Mouse (Mus musculus) lung, postnatal 36 days (tissue): ENCODE results near the gene Alox5ap.

ENCODE experiments used
- DNase-seq: peaks from one replicate; pipeline ENCODE4 v3.0.0; 2022; ENCODE audit warnings: mixed read lengths

Gene Alox5ap

DNA sequence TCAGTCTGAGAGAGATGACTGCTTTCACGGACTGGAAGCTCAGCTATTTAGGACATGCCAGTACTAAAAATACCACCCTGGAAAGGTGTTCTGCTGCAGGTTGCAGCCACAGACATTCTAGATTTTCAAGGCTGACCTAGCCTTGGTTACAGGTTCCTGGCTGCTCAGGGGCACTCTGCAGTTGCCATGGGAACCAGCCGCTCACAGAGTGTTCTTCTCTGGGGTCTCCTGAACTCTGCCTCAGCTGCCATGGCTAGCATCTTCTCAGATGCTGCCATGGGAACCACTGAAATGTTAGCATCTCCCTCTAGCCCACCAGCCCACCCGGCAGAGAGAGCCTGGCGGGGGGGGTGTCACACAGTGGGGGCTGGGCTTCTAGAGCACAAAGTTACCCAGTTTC, 52.4 kb downstream of the Alox5ap start:
- no peak for DNase-seq

DNA sequence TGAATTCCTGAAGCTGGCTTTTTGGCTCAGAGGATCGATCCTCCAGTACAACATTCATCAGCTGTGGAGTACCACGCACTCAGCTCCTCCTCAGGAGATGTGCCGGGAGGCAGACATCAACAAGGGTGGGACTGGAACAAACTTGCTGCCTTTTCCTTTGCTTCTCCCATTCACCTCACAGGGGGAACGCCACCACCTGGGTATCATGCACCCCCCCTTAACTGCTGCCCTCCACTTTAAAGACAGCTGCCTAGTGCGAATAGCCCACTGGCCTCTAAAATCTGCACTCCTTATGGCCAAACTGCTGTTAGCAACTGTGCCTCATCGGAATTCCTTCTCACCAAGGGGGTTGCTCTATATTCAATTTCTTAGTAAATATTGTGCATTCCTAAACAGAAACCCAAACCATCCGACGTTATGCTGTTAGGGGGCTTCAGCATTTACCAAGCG, 55.3 kb downstream of the Alox5ap start:
- DNase-seq = no peak

DNA sequence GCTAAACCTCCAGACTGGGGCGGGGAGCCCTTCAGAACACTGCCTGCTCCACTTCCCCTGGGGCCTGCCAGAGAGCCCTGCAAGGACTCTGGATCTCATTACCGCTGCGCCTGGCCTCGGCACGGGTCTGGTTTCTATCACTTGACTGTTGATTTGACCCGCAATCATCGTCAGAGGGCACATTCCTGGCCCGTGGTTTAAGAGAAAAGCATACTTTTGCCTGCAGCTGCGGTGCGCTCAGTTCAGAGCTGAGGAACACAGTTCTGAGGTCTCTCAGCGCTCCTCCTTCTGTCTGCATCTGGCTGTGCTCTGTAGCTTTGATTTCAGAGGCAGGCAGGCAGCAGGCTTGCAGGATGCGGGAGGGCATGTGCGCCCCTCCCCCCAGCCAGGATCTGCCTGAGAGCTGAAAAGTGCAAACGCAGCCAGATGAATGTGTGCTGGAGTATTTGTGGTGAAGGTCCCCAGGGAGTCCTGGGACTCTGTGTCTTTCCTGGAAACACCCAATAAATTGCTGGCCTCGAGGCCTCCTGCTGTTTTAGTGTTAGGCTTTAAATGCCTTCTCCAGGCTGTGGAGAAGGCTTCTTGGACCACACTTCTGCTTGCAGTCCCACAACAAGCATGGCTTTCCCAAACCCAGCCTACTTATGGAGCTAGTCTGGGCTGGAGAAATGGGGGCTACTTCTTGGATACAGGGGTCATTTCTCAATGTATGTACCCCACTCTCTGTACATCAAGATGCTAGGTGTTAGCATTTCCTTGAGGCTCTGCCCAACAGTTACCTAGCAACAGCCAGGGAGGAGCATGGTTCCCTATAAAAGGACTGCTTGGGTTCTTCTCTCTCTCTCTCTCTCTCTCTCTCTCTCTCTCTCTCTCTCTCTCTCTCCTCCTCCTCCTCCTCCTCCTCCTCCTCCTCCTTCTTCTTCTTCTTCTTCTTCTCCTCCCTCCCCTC, 56.2 kb downstream of the Alox5ap start:
- DNase-seq = peak; percentile 75

DNA sequence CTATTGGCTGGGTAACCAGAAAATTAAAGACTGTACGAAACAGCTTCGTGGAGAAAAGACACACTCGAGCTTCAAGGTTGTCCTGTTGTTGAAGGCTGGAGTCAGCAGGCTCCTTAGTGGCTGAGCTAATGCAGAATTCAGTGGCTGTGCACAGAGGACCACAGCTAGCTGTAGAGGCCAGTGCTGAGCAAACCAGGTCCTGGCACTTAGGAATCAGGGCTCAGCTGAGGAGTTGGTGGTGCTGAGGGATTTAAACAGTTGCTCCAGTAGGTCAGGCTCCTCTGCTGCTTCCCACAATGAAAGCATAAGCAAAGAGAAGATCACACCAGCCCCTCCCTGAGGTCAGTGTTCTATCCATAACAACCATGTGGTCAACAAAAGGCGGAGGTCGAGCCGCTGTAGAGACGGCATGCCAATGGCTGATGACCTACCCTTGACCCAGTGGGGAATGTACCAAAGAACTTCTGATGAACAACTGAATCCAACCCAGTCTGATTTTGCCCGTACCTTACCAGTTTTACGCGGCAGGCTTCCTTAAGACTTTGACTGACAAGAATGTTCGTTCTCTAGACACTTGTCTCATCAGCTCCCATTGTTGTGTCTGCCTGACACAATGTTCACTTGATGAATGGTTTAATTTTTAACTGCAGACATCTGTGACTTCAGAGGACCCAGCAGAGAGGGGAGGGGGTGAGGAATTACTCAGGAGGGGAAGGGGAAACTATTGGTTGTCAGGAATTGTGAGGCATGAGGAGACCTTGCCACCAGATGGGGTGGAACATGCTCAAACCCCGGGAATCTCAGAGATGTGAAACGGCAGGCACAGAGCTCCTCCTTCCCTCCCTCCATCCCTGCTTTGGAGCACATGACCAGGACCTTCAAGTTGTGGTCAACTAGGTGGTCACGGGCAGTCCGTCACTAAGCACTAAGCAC, 57.6 kb downstream of the Alox5ap start:
- DNase-seq = peak; percentile 16

DNA sequence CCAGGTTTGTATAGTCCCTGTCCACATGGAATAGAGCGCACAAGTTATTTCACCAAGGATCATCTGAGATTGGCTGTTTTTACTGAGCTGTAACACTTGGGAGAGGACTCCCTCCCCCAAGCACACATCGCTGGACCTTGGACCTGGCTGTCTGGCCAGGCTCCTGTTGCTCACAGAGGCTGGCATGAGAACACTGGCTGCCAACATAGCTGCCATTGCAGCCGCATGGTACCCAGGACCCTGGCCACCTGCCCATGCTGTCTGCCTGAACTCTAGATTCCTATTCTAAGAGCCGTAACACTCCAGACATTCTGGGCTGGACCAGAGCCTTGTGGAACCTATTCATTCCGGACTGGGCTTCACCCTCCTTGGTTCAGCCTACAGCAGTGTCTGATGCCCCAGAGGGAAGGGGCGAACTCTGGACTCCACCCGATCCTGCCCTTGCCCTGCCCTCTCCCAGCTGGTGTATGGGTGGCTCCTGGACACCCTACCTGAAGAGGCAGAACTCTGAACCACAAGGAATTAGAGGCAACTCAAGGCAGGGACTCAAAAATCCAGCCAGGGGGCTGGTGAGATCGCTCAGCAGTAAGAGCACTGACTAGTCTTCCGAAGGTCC, 58.5 kb downstream of the Alox5ap start:
- DNase-seq = no peak

DNA sequence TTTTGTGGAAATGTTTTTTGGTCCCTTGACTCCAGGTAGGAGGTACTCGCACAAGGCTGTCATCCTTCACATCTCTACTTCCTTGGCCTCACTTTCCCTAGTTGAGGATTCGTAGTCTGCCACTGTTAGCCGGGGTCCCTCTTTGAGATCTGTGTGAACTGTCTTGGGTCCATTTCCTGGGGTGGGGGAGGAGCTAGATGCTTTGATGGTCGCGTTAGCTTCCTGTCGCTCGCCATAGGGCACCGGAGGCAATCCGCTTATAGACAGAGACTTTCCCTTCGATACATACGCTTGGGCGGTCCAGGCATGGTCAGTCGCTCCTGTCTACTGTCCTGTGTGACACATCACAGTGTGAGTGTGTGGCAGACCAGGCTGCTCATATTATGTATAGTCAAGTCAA, 60.2 kb downstream of the Alox5ap start:
- DNase-seq = no peak

DNA sequence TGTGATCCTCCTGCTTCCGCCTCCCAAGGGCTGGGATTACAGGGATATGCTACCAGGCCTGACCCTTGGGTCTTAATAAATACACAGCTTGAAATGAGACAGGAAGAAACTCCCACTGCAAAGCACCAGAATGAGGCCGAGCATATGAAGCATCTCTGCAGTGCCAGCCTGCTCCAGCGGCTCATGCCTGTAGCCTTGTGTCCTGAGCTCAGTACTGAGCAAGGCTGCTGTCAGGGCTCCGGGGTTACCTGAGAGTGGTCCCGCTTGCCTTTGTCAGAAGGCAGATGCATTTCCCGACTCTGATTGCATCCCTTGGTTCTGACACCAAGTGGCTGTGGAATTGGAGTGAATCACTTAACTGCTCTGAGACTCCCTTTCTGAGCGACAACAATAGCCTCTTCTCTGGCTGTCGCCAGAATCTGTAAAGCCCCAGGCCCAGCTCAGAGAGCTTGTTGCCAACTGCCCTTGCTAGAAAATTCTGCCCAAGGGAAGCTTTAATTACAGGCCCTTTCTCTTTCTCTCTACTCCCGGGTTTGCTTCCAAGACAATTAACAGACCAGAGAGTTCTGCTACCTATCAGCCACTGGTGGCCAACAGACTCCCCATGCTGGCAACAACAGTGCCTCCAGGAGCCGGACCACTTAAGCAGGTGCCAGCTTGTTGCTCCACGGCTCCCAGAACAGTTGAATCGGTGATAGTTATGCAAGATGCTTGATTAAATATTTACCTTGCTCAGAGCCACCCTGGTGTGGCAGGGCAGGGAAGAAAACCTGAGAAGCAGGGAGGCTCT, 64.7 kb downstream of the Alox5ap start:
- peak; percentile 69 for DNase-seq

DNA sequence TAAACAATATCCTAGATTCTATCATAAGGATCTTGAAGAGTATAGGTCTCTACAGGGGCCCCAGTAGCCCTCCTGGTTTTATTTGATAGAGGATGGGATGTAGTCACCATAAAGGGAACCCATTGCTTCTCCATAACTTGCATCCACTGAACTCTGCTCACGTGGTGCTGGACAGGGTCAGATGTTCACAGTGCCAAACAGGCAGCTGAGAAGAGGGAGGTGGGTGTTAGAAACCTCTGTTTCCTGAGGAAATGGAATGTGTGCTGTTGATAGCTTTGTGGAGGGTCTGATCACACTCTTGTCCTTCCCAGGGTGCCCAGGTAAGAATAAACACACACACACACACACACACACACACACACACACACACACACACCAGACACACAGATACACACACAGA, 66.0 kb downstream of the Alox5ap start:
- DNase-seq = no peak

DNA sequence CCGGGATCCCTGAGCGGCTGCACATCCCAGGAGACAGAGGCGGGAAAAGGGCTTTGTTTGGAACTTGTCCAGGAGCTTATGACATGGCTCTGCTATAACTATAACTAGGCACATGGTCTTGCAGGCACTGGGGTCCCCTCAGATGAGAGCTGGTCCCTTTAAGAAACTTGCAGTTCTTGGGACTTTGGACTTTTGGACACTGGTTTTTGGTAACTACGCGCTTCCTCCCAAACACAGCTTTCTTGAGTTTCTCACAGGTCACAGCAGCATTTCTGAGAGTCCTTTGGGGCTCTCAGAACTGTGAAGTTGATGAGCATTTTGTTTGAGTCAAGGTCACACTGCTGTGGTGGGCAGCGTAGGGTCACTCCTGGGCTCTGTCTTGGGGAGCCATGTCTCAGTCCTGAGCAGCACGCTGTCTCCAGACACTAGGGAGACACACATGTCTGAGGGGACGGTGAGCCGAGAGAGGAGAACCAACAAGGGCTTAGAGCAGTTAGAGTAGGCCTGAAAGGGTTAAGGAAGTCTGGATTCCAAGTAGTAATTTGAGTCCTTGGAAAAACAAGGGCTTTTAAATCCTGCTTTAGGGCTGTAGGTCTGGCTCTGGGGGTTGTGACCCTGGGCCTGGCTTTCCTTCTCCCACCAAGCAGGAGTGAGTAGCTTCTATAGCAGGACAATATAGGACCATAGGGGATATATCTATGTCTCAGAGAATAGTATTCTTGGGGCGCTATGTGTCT, 67.0 kb downstream of the Alox5ap start:
- DNase-seq = no peak

DNA sequence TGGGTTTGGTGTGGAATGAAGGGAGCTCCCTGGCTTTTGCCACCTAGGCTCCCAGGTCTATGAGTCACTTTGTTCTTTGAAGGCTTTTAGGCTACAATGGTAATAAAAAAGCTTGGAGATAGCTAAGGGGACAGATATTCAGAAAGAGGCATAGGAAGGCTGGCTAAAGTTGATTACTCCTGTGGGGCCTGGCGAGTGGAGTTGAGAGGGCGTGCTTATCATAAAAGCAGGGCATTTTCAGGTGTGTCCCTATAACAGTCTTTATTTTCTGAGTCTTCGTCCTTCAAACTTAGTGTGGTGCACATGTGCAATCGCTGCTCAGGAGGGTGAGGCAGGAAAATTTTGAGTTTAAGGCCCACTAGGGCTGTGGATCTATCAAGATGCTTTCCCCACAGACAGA, 68.2 kb downstream of the Alox5ap start:
- no peak for DNase-seq

DNA sequence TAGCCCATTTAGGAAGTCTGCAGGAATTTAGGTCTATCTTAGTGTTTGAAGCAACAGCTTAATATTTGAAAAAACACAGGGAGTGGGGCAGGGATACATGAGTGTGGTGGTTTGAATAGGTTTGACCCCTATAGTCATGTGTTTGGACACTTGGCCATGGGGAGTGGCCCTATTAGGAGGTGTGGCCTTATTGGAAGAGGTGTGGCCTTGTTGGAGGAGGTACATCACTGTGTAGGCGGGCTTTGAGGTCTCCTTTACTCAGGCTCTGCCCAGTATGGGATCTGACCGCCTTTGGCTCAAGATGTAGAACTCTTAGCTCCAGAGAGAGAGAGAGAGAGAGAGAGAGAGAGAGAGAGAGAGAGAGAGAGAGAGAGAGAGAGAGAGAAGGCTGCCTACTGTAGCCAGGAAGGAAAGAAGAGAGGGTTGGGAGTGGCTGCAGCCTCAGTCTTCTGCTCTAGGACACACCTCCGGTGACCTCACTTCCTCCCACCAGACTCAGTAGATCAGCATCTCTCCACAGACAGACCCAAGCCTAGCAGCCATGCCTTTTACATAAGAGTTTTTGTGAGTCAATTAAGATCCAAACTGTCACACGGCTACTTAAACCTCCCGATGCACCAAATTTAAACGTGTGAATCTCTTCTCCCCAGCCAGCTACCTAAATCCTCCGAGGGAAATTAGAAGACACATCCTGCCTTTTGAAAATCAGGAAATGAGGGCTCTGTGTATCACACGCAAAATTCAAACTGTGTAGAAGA, 69.6 kb downstream of the Alox5ap start:
- no peak for DNase-seq

DNA sequence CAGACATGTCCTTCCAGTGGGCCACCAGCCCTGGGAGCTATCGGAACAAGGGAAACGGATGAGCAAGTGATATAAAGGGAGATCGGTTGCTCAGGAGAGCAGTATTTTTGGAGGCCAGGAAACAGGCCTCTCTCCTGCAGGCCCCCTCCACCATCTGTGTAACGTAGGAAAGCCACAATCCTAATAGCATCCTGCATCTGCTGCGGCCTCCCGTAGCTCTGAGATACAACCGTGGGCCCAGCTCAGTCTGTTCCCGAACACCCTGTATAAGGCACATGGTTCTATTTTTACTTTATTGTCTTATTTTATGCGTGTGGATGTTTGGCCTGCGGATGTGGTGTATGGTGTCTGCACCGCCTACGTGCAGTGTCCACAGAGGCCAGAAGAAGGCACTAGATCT, 70.4 kb downstream of the Alox5ap start:
- DNase-seq = no peak

DNA sequence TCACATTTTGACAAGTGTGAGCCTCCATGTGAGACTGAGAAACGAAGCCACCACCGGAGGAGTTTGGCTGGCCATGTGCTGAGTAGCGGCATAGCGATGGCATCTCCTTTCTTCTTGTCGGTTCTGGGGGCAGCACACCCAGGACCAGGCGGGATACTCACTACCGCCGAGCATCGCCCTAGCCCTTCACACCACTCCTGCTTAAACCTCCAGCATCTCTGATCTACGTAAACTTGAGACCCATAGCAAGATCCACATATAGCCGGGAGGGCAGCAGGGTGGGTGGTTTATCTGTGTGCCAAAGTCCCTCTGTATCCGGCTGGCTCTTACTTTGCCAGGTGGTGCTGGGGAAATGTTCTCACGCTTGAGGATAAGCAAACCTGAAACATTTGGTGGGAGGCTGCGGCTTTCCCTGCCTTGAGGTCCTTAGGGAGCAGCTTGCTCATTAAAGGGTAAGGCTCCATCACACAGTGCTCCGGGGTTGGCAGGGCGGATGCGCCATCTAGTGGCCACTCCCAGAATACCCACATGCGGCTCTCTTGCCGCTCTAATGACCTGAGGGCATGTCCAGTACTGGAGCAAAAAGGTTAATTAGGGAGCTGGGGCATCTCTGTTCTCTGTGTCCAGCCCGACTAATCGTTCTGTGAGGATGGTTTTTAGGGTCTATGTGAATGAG, 71.1 kb downstream of the Alox5ap start:
- peak; percentile 88 for DNase-seq

DNA sequence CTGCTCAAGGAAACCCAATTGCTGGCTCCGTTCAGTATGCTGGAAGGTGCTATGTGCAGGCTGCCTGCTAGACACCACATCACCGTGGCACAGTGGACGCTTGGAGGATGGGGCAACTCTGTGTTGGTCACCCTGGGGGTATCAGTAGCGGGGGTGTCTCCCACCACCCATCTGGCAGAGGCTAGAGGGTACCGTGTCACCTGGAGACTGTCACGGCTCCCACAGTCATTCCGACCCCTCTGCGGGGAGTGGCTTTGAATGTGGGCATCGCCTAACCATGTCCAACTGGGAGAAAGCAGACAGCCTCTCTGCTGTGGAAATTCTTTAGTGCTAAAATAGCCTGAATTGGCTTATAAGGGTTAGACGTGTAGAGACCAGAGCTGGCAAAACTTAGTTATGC, 72.6 kb downstream of the Alox5ap start:
- no peak for DNase-seq
